Mouse (Mus musculus) cortical plate, adult 2 months (tissue): ENCODE data around the gene Prickle2.

ENCODE experiments used
- CTCF ChIP-seq: fragments of 200-500 bp; IDR thresholded peaks from 2 replicates; pipeline ENCODE4 v1.5.1; 2011; ENCODE audit warnings: mild to moderate bottlenecking, control low read depth, low read length; ENCODE audit not compliant: insufficient read depth; ENCODE audit errors: extremely low read depth
- POLR2A ChIP-seq: fragments of 200-500 bp; IDR thresholded peaks from 2 replicates; pipeline ENCODE4 v1.6.1; 2011; ENCODE audit warnings: mild to moderate bottlenecking, low read length, control low read depth; ENCODE audit not compliant: insufficient read depth; ENCODE audit errors: extremely low read depth

DNA sequence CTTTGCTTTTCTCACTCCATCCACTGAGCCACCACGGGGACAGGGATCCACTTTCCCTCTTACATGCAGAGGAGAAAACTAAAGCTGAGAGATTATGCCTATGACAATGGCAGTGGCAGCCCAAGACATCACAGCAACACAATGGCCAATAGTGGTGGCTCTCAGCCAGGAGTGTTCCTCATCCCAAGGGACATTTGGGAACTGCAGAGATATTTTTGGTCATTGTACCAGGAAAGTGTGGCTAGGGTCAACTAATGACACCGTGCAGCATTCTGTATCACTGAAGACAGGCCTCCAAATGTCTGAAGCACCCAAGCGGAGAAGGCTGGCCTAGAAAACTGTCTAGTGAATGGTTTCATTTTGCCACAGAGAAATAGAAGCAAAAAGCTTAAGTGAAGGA lies 91.2 kb downstream of the Prickle2 start:
- no peak for TF ChIP-seq CTCF
- no peak for TF ChIP-seq POLR2A
